Mouse (Mus musculus) intestine, embryonic 16.5 days (tissue): ENCODE data around the gene Cacna1s. TPM values are rescaled to one million over a fixed set of nuclear protein-coding genes. Genes with fewer than 3 reads are reported as not detected.

Experiments used
- ATAC-seq: fragments of 200-750 bp; cut with Nextera tagmentation; 2 replicates; pipeline ENCODE4 v1.8.0; 2017; ENCODE audit warnings: moderate TSS enrichment, moderate library complexity
- H3K27ac ChIP-seq: fragments of 300-500 bp; sonication (generic); 2 replicates; pipeline ENCODE4 v1.5.1; 2014; ENCODE audit warnings: mild to moderate bottlenecking, low read length
- H3K27me3 ChIP-seq: fragments of 300-500 bp; sonication (generic); replicated peaks from 2 replicates; pipeline ENCODE4 v1.6.1; 2014; ENCODE audit warnings: low read length, control low read depth, mixed read lengths; ENCODE audit not compliant: control insufficient read depth, insufficient read depth
- H3K36me3 ChIP-seq: fragments of 300-500 bp; sonication (generic); 2 replicates; pipeline ENCODE4 v1.6.1; 2014; ENCODE audit warnings: low read length, control low read depth; ENCODE audit not compliant: control insufficient read depth, insufficient read depth
- H3K4me1 ChIP-seq: fragments of 300-500 bp; sonication (generic); 2 replicates; pipeline ENCODE4 v1.6.1; 2014; ENCODE audit warnings: low read length, control low read depth, mixed read lengths; ENCODE audit not compliant: control insufficient read depth, insufficient read depth
- H3K4me2 ChIP-seq: fragments of 300-500 bp; sonication (generic); 2 replicates; pipeline ENCODE4 v1.6.1; 2014; ENCODE audit warnings: low read depth, low read length, control low read depth
- H3K4me3 ChIP-seq: fragments of 300-500 bp; sonication (generic); 2 replicates; pipeline ENCODE4 v1.5.1; 2014; ENCODE audit warnings: mild to moderate bottlenecking, low read length
- H3K9ac ChIP-seq: fragments of 300-500 bp; sonication (generic); 2 replicates; pipeline ENCODE4 v1.6.1; 2014; ENCODE audit warnings: low read depth, low read length
- H3K9me3 ChIP-seq: fragments of 300-500 bp; sonication (generic); 2 replicates; pipeline ENCODE4 v1.6.1; 2016; ENCODE audit warnings: low read length, control low read depth; ENCODE audit not compliant: control insufficient read depth
- WGBS: fragments of 180-500 bp; shearing (Covaris S2); extraction: QIAGEN DNeasy Blood & Tissue Kit; methylation state at CpG from one replicate; pipeline ENCODE4 v1.1.7; 2014; 5-methylcytosine and 5-hydroxymethylcytosine counted together
- polyA plus RNA-seq: library from polyadenylated mRNA; unstranded; fragments of >200 nt; fragmentation: Nextera tagmentation; extraction: Ambion mirVana; gene quantifications from 2 replicates; pipeline ENCODE4 v1.2.1, GENCODE M21; 2015

Cacna1s gene
- polyA plus RNA-seq: 0.04 TPM in 1 of 2 replicates, not detected in the other

- Histone ChIP-seq H3K4me3 (no peak within 1 kb of the TSS), H3K4me1 (peaks cover 6% of the 10 kb centered on the region; the same call in 1 of the 2 replicates), H3K36me3 (no peaks in the 10 kb centered on the region), H3K4me2 (no peak within 1 kb of the TSS), H3K27me3 (peaks cover 17% of the 10 kb centered on the region), H3K27ac (no peak within 1 kb of the TSS), H3K9me3 (no peaks in the 10 kb centered on the region), H3K9ac (no peak within 1 kb of the TSS)
- 53% methylated on average over 11 of the region's 11 CpGs for WGBS
- no peak for ATAC-seq
Observed at GRCm38 (mm10) chr1:136052547-136052946, at the start of gene Cacna1s. Cacna1s (plus strand) TSS chr1:136052750.

GRCm38 (mm10) chr1:136006292-136006748 lies 46.2 kb upstream of the Cacna1s start, which contains the start of gene Igfn1:
Igfn1 (minus strand) TSS chr1:136006342.
- Histone ChIP-seq H3K4me3 (peak within 1 kb of the TSS; percentile 55), H3K4me1 (no peaks in the 10 kb centered on the region), H3K27me3 (no peaks in the 10 kb centered on the region), H3K36me3 (no peaks in the 10 kb centered on the region), H3K9me3 (no peaks in the 10 kb centered on the region), H3K4me2 (peak within 1 kb of the TSS; percentile 77), H3K9ac (peak within 1 kb of the TSS; percentile 65; the same call in 1 of the 2 replicates), H3K27ac (no peak within 1 kb of the TSS)
- WGBS: 77% methylated on average over 3 of the region's 3 CpGs
- no peak for ATAC-seq

- Histone ChIP-seq H3K4me2 (peak within 1 kb of the TSS; percentile 77), H3K27ac (peak within 1 kb of the TSS; percentile 43; the same call in 1 of the 2 replicates), H3K4me3 (peak within 1 kb of the TSS; percentile 55), H3K4me1 (no peaks in the 10 kb centered on the region), H3K9ac (peak within 1 kb of the TSS; percentile 65), H3K36me3 (no peaks in the 10 kb centered on the region), H3K9me3 (no peaks in the 10 kb centered on the region), H3K27me3 (no peaks in the 10 kb centered on the region)
- 5% methylated on average over 37 of the region's 37 CpGs for WGBS
- peak; percentile 98 for ATAC-seq
Observed at GRCm38 (mm10) chr1:136007211-136008158, 45.1 kb upstream of the Cacna1s start, which contains the start of gene Tmem9. Tmem9 (plus strand) TSS chr1:136008150.

GRCm38 (mm10) chr1:136008159-136008533 lies 44.4 kb upstream of the Cacna1s start:
- Histone ChIP-seq H3K9ac (peak overlapping the region; percentile 65; the same call in 1 of the 2 replicates), H3K27ac (peak overlapping the region; percentile 43; the same call in 1 of the 2 replicates), H3K27me3 (no peaks in the 10 kb centered on the region), H3K36me3 (no peaks in the 10 kb centered on the region), H3K4me1 (no peaks in the 10 kb centered on the region), H3K4me2 (peak overlapping the region; percentile 77), H3K9me3 (no peaks in the 10 kb centered on the region), H3K4me3 (peak overlapping the region; percentile 55)
- WGBS: 12% methylated on average over 8 of the region's 8 CpGs
- ATAC-seq: peak; percentile 80

GRCm38 (mm10) chr1:136010247-136010646 lies 42.3 kb upstream of the Cacna1s start:
- H3K4me1 ChIP-seq: no peaks in the 10 kb centered on the region
- H3K4me2 ChIP-seq: no peak overlapping the region
- no peak overlapping the region for H3K4me3 ChIP-seq
- H3K36me3 ChIP-seq: no peaks in the 10 kb centered on the region
- WGBS: 88% methylated on average over 4 of the region's 4 CpGs
- no peak for ATAC-seq
- H3K9me3 ChIP-seq: no peaks in the 10 kb centered on the region
- H3K27ac ChIP-seq: no peak overlapping the region
- H3K27me3 ChIP-seq: no peaks in the 10 kb centered on the region
- H3K9ac ChIP-seq: no peak overlapping the region

GRCm38 (mm10) chr1:136013513-136013912 lies 39.0 kb upstream of the Cacna1s start:
- WGBS: 80% methylated on average over 4 of the region's 4 CpGs
- H3K9me3 ChIP-seq: no peaks in the 10 kb centered on the region
- no peak for ATAC-seq
- H3K4me3 ChIP-seq: no peak overlapping the region
- H3K4me1 ChIP-seq: peaks cover 3% of the 10 kb centered on the region
- H3K4me2 ChIP-seq: no peak overlapping the region
- no peak overlapping the region for H3K9ac ChIP-seq
- no peak overlapping the region for H3K27ac ChIP-seq
- H3K36me3 ChIP-seq: no peaks in the 10 kb centered on the region
- no peaks in the 10 kb centered on the region for H3K27me3 ChIP-seq

- H3K4me2 ChIP-seq: no peak overlapping the region
- H3K9ac ChIP-seq: no peak overlapping the region
- H3K27ac ChIP-seq: no peak overlapping the region
- H3K27me3 ChIP-seq: no peaks in the 10 kb centered on the region
- ATAC-seq: no peak
- H3K4me3 ChIP-seq: no peak overlapping the region
- H3K36me3 ChIP-seq: no peaks in the 10 kb centered on the region
- WGBS: 64% methylated on average over 2 of the region's 2 CpGs
- no peaks in the 10 kb centered on the region for H3K9me3 ChIP-seq
- peaks cover 14% of the 10 kb centered on the region for H3K4me1 ChIP-seq
Observed at GRCm38 (mm10) chr1:136014796-136015502, 37.6 kb upstream of the Cacna1s start.

- Histone ChIP-seq H3K4me2 (no peak overlapping the region), H3K9me3 (no peaks in the 10 kb centered on the region), H3K27me3 (no peaks in the 10 kb centered on the region), H3K9ac (no peak overlapping the region), H3K36me3 (no peaks in the 10 kb centered on the region), H3K4me3 (peak overlapping the region; percentile 83; the same call in 1 of the 2 replicates), H3K4me1 (peaks cover 14% of the 10 kb centered on the region), H3K27ac (0 out of 2 replicates have a peak overlapping the region, but pooled peaks have one; percentile 24)
- WGBS: 79% methylated on average over 2 of the region's 2 CpGs
- ATAC-seq: peak; percentile 34
Observed at GRCm38 (mm10) chr1:136017307-136017706, 35.2 kb upstream of the Cacna1s start.

GRCm38 (mm10) chr1:136017907-136018313 lies 34.6 kb upstream of the Cacna1s start:
- Histone ChIP-seq H3K4me1 (peaks cover 14% of the 10 kb centered on the region), H3K27ac (peak overlapping the region; percentile 73), H3K4me3 (peak overlapping the region; percentile 83), H3K4me2 (peak overlapping the region; percentile 95), H3K9ac (peak overlapping the region; percentile 88), H3K36me3 (0 out of 2 replicates have a peak, but pooled peaks cover 3% of the 10 kb centered on the region), H3K27me3 (no peaks in the 10 kb centered on the region), H3K9me3 (no peaks in the 10 kb centered on the region)
- under 1% methylated on average over 22 of the region's 22 CpGs for WGBS
- ATAC-seq: peak; percentile 97
